Mouse (Mus musculus): ENCODE measurements around the gene Myg1. TPM values are rescaled to one million over a fixed set of nuclear protein-coding genes. Genes with fewer than 3 reads are reported as not detected.
"Not testable (repeated sequence)": the region's sequence is repeated elsewhere in the genome, so short reads cannot be mapped to it uniquely, and the experiment has no call there.

Myg1 gene
- 10 to 100 TPM; 23.2 to 24.6 (median 24.5) TPM for total RNA-seq (2022)

- peak; percentile 83 for DNase-seq (ENCODE audit: low spot score)
Observed at GRCm38 (mm10) chr15:102331610-102332015, at the start of gene Myg1. Gene Myg1, plus strand, starts transcription at chr15:102331709.

GRCm38 (mm10) chr15:102282463-102283292 lies 48.8 kb upstream of the Myg1 start:
- no peak for DNase-seq (ENCODE audit: low spot score)

GRCm38 (mm10) chr15:102283648-102284047 lies 47.9 kb upstream of the Myg1 start:
- no peak for DNase-seq (ENCODE audit: low spot score)

DNA sequence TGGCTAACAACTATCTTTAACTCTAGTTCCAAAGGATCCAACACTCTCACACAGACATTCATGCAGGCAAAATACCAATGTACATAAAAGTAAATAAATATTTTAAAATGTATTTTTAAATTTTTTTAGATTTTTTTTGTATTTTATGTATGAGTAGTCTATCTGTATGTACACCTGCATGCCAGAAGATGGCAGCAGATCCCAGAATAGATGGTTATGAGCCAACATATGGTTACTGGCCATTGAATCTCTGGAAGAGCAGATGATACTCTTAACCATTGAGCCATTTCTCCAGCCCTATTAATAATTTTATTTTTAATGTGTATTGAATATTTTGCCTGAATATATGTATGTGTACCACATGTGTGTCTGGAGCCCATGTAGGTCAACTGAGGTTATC lies 44.1 kb upstream of the Myg1 start:
- peak; percentile 40 for DNase-seq (ENCODE audit: low spot score)

DNA sequence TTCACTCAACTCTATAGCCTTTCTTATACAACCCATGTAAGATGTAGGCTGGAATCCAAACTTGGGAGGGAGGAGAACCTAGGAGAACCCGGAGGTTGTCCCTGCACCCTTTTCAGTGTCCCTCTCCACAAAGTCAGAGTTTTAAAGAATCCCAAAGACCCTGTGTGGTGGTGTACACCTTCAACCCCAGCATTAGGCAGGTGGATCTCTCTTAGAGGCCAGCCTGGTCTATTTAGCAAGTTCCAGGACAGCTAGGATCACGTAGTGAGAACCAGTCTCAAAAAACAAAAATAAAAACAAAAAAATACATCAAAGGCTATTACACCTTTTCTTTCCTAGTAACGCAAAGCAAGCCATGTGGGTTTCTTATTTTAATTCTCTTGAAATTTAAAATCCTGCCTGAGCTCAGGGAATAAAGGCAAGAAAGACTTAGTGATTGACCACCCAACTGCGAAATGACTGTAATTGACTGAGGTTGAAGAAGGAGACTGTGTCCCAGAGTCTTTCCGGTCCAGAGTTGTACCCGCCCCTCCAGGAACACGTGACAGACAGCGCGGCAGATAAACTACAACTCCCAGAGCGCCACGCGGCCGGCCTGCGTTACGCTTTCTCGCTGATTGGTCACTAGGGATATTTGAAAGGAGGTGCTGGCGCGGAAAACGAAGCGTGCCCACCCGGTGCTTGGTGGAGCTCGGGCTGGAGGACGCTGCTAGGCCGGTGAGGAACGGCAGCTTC lies 35.7 kb upstream of the Myg1 start, which contains the start of gene Espl1:
TSS of gene Espl1 (plus strand) at position 634 of the 735 bp plus-strand sequence.
- peak; percentile 96 for DNase-seq (ENCODE audit: low spot score)

- DNase-seq (ENCODE audit: low spot score) = no peak
Observed at GRCm38 (mm10) chr15:102296368-102297006, 35.0 kb upstream of the Myg1 start.

GRCm38 (mm10) chr15:102302542-102302941 lies 29.0 kb upstream of the Myg1 start:
- DNase-seq (ENCODE audit: low spot score) = no peak

DNA sequence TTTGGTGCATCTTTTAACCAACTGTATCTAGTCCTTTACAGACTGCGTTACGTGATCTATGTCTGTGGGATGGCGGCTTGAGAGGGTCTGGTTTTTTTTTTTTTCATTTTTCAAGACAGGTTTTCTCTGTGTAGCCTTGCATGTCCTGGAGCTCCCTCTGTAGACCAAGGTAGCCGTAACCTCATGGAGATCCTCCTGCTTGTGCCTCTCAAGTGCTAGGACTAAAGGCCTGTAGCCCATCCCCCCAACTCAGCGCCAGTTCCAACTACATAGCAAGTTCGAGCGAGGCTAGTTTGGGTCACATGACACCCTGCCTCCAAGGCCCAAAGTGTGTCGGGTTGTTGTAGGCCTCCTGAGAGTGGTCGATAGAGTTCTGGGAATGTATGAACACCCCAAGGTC lies 22.8 kb upstream of the Myg1 start:
- no peak for DNase-seq (ENCODE audit: low spot score)

- DNase-seq (ENCODE audit: low spot score) = peak; percentile 65
Observed at GRCm38 (mm10) chr15:102310074-102310845, 21.2 kb upstream of the Myg1 start.

GRCm38 (mm10) chr15:102311489-102311888 lies 20.0 kb upstream of the Myg1 start:
- DNase-seq (ENCODE audit: low spot score) = no peak

DNA sequence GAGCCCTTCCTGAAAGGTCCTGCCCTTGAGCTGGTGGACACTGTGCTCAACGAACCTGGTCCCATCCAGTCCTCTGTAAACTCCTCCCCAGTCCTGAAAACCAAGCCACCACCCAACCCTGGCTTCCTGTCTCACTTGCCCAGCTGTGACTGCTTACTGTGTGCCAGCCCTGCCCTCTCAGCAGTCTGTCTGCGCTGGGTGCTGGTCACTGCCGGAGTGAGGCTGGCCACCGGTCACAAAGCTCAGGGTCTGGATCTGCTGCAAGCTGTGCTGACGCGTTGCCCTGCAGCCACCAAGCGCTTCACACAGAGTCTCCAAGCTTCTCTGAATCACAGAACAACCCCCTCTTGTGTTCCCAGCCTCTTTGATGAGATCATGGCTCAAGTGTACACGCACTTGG lies 16.2 kb upstream of the Myg1 start:
- peak; percentile 37 for DNase-seq (ENCODE audit: low spot score)

DNA sequence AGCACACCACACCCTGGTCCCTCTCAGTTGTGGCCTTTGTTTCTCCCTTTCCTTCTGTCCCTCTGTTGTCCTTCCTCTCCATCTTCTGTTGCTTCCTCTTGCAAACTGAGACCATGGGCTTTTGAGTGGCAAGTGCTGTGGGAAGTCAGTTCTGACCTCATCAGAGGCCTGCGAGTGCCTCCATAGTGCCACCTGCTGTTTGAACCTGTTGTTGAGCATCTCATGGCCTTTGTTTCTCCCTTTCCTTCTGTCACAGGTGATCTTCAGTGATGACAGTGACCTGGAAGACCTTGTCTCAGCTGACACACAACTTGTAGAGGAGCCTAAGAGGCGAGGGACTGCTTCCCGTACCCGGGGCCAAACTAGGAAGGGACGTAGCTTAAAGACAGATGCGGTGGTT lies 15.2 kb upstream of the Myg1 start:
- DNase-seq (ENCODE audit: low spot score) = peak; percentile 75

- DNase-seq (ENCODE audit: low spot score) = no peak
Observed at GRCm38 (mm10) chr15:102324654-102325473, 6.6 kb upstream of the Myg1 start.

GRCm38 (mm10) chr15:102326022-102326576 lies 5.4 kb upstream of the Myg1 start, which contains the start of gene Pfdn5:
Gene Pfdn5, plus strand, starts transcription at chr15:102326116.
- peak; percentile 86 for DNase-seq (ENCODE audit: low spot score)

DNA sequence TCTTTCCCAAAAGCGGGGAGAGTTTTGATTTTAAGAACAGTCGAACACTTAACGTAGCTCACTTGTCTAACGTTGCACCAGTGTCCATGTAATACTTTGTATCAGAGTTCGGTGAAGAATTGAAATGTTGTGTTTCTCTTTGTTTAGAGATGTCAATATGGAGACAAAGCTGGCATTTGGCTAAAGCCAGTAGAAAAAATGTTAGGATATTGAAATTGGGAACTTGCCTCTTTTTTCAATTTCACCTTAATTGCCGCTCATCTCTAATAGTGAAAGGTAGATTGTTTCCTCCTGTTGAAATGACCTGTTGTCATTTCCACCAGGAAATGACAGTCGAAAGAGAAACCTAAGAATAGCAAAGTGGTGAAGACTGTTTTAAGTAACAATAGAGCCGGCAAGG lies 4.6 kb upstream of the Myg1 start:
- no peak for DNase-seq (ENCODE audit: low spot score)

- DNase-seq (ENCODE audit: low spot score) = no peak
Observed at GRCm38 (mm10) chr15:102335254-102335653, 3.7 kb downstream of the Myg1 start.

- not testable (repeated sequence) for DNase-seq (ENCODE audit: low spot score)
Observed at GRCm38 (mm10) chr15:102335925-102336324, 4.4 kb downstream of the Myg1 start.

GRCm38 (mm10) chr15:102336946-102337345 lies 5.4 kb downstream of the Myg1 start:
- DNase-seq (ENCODE audit: low spot score) = no peak

DNA sequence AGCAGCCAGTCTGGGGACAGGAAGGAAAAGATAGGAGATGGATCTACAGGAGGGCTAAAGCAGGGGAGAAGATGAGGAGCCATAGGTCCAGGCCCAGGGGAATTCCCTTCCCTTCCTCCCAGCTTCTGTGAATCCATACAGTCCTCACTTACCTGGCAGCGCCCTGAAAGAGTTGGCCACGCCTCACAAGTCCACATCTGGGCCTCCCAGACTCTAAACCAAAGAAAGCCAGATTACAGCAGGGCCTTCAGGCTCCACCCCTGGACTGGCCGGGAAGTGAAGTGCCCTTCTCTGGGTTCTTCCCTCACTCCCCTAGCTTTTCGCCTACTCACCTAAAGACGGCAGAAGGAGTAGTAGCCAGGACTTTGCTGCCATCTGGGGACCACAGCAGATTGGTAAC lies 8.1 kb downstream of the Myg1 start:
- DNase-seq (ENCODE audit: low spot score) = no peak

- DNase-seq (ENCODE audit: low spot score) = no peak
Observed at GRCm38 (mm10) chr15:102341580-102341979, 10.1 kb downstream of the Myg1 start.

All from heart, adult 8-10 months (tissue).